Mouse (Mus musculus): ENCODE data around the gene Gm45062. TPM values are rescaled to one million over a fixed set of nuclear protein-coding genes. Genes with fewer than 3 reads are reported as not detected.

Gm45062 gene
- polyA plus RNA-seq, 1 experiment from 2014 or later = 15.4 TPM

DNA sequence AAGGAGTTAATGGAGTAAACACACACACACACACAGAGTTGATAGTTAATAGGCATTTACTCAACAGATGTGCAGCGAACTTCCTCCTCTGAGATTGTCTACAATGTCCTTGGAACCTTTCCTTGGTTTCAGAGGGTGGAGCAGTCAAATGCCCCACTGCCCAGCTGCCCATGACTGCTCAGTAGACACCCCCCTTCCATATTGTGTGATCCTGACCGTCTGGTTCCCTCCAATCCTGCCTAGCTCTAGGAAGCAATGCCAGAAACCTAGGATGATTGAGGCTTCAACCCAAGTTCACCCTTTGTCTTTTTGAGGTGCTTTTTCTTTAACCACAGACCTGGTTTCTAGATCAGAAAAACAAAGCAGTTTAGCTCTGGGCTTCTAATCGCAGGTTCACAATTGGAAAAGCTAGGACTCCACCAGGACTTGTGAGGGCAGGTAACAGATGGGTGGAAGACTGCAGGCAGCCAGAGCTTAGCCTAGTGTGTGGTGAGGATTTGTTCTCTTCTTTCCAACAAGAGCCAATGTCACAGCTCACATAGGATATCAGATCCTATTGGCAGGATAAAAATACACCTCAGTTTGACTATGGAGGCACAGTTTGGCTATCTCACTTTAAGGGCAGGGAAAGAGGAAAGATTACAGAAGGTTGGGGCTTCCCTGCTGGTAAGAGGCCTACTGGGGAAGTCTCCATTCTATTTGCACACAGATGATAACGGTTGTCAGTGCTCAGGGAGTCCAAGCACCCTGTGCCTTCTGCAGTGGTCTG, 360.5 kb downstream of the Gm45062 start:
- no peaks in the 10 kb centered on the region for H3K27me3 ChIP-seq (ENCODE audit: control insufficient read depth, insufficient read depth, low read length)
- ATAC-seq (ENCODE audit: low FRiP score, low TSS enrichment) = no peak
- no peaks in the 10 kb centered on the region for H3K4me1 ChIP-seq (ENCODE audit: control insufficient read depth, insufficient read depth, low read length)
- no peak for DNase-seq
- no peak overlapping the region for H3K9ac ChIP-seq (replicated peaks; ENCODE audit: low read length)
- no peaks in the 10 kb centered on the region for H3K36me3 ChIP-seq (ENCODE audit: control insufficient read depth, insufficient read depth, low read length)
- H3K4me2 ChIP-seq (ENCODE audit: low read length) = no peak overlapping the region
- 84% methylated on average over 4 of the region's 4 CpGs for WGBS
- no peak overlapping the region for H3K4me3 ChIP-seq (replicated peaks; ENCODE audit: low read depth, low read length)
- H3K27ac ChIP-seq (replicated peaks; ENCODE audit: low read depth, low read length) = no peak overlapping the region
- H3K9me3 ChIP-seq (ENCODE audit: control insufficient read depth, low read length) = no peaks in the 10 kb centered on the region

GRCm38 (mm10) chr6:8623045-8623444, 363.8 kb downstream of the Gm45062 start:
- DNase-seq (no peak), ATAC-seq (ENCODE audit: low FRiP score, low TSS enrichment) (no peak)
- H3K4me2 ChIP-seq (ENCODE audit: low read length) = no peak overlapping the region
- H3K27me3 ChIP-seq (ENCODE audit: control insufficient read depth, insufficient read depth, low read length) = no peaks in the 10 kb centered on the region
- no peak overlapping the region for H3K9ac ChIP-seq (replicated peaks; ENCODE audit: low read length)
- H3K9me3 ChIP-seq (ENCODE audit: control insufficient read depth, low read length) = no peaks in the 10 kb centered on the region
- 85% methylated on average over 3 of the region's 3 CpGs for WGBS
- no peaks in the 10 kb centered on the region for H3K36me3 ChIP-seq (ENCODE audit: control insufficient read depth, insufficient read depth, low read length)
- H3K4me3 ChIP-seq (replicated peaks; ENCODE audit: low read depth, low read length) = no peak overlapping the region
- H3K27ac ChIP-seq (replicated peaks; ENCODE audit: low read depth, low read length) = no peak overlapping the region
- H3K4me1 ChIP-seq (ENCODE audit: control insufficient read depth, insufficient read depth, low read length) = no peaks in the 10 kb centered on the region

DNA sequence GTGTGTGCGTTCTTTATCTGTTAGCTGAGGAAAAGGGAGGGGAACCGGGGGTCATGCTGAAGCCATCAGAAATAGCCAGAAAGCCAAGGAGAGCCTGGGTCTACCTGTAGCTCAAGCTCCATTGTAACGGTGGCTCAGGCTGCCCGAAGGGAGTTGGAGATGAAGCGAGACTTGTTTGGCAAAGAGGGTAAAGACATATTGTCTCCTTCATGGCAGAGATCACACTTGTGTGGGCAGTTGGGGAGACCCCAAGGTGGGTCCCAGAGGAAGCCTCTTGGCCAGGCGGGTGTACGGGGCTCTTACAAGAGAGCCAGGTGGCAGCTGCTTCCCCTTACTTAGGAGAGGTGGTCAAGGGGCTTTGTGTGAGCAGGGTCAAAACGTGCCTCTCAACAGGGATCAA, 369.0 kb downstream of the Gm45062 start:
- DNase-seq = no peak
- Histone ChIP-seq H3K9ac (replicated peaks; ENCODE audit: low read length) (no peak overlapping the region), H3K36me3 (ENCODE audit: control insufficient read depth, insufficient read depth, low read length) (no peaks in the 10 kb centered on the region), H3K4me2 (ENCODE audit: low read length) (no peak overlapping the region), H3K27ac (replicated peaks; ENCODE audit: low read depth, low read length) (no peak overlapping the region), H3K27me3 (ENCODE audit: control insufficient read depth, insufficient read depth, low read length) (no peaks in the 10 kb centered on the region), H3K9me3 (ENCODE audit: control insufficient read depth, low read length) (no peaks in the 10 kb centered on the region), H3K4me3 (replicated peaks; ENCODE audit: low read depth, low read length) (no peak overlapping the region), H3K4me1 (ENCODE audit: control insufficient read depth, insufficient read depth, low read length) (no peaks in the 10 kb centered on the region)
- WGBS = 94% methylated on average over 8 of the region's 8 CpGs
- ATAC-seq (ENCODE audit: low FRiP score, low TSS enrichment) = no peak

- 84% methylated on average over 7 of the region's 7 CpGs for WGBS
- Histone ChIP-seq H3K4me2 (ENCODE audit: low read length) (no peak overlapping the region), H3K27ac (replicated peaks; ENCODE audit: low read depth, low read length) (no peak overlapping the region), H3K27me3 (ENCODE audit: control insufficient read depth, insufficient read depth, low read length) (no peaks in the 10 kb centered on the region), H3K36me3 (ENCODE audit: control insufficient read depth, insufficient read depth, low read length) (no peaks in the 10 kb centered on the region), H3K9me3 (ENCODE audit: control insufficient read depth, low read length) (no peaks in the 10 kb centered on the region), H3K4me1 (ENCODE audit: control insufficient read depth, insufficient read depth, low read length) (no peaks in the 10 kb centered on the region), H3K4me3 (replicated peaks; ENCODE audit: low read depth, low read length) (no peak overlapping the region), H3K9ac (replicated peaks; ENCODE audit: low read length) (no peak overlapping the region)
- ATAC-seq (ENCODE audit: low FRiP score, low TSS enrichment) (no peak), DNase-seq (no peak)
Measured at GRCm38 (mm10) chr6:8628715-8629267, 369.5 kb downstream of the Gm45062 start.

- ATAC-seq (ENCODE audit: low FRiP score, low TSS enrichment) = no peak
- Histone ChIP-seq H3K4me1 (ENCODE audit: control insufficient read depth, insufficient read depth, low read length) (no peaks in the 10 kb centered on the region), H3K27me3 (ENCODE audit: control insufficient read depth, insufficient read depth, low read length) (no peaks in the 10 kb centered on the region), H3K36me3 (ENCODE audit: control insufficient read depth, insufficient read depth, low read length) (no peaks in the 10 kb centered on the region), H3K27ac (replicated peaks; ENCODE audit: low read depth, low read length) (no peak overlapping the region), H3K4me3 (replicated peaks; ENCODE audit: low read depth, low read length) (no peak overlapping the region), H3K9me3 (ENCODE audit: control insufficient read depth, low read length) (no peaks in the 10 kb centered on the region), H3K9ac (replicated peaks; ENCODE audit: low read length) (no peak overlapping the region), H3K4me2 (ENCODE audit: low read length) (no peak overlapping the region)
- no peak for DNase-seq
- 90% methylated on average over 7 of the region's 7 CpGs for WGBS
Measured at GRCm38 (mm10) chr6:8630531-8630930, 371.3 kb downstream of the Gm45062 start.

GRCm38 (mm10) chr6:8631362-8631761, 372.1 kb downstream of the Gm45062 start:
- no peaks in the 10 kb centered on the region for H3K4me1 ChIP-seq (ENCODE audit: control insufficient read depth, insufficient read depth, low read length)
- no peaks in the 10 kb centered on the region for H3K27me3 ChIP-seq (ENCODE audit: control insufficient read depth, insufficient read depth, low read length)
- 86% methylated on average over 8 of the region's 8 CpGs for WGBS
- H3K4me3 ChIP-seq (replicated peaks; ENCODE audit: low read depth, low read length) = no peak overlapping the region
- no peak overlapping the region for H3K27ac ChIP-seq (replicated peaks; ENCODE audit: low read depth, low read length)
- no peaks in the 10 kb centered on the region for H3K9me3 ChIP-seq (ENCODE audit: control insufficient read depth, low read length)
- DNase-seq (no peak), ATAC-seq (ENCODE audit: low FRiP score, low TSS enrichment) (no peak)
- H3K36me3 ChIP-seq (ENCODE audit: control insufficient read depth, insufficient read depth, low read length) = no peaks in the 10 kb centered on the region
- H3K4me2 ChIP-seq (ENCODE audit: low read length) = no peak overlapping the region
- H3K9ac ChIP-seq (replicated peaks; ENCODE audit: low read length) = no peak overlapping the region

- H3K9me3 ChIP-seq (ENCODE audit: control insufficient read depth, low read length) = no peaks in the 10 kb centered on the region
- ATAC-seq (ENCODE audit: low FRiP score, low TSS enrichment) = no peak
- H3K4me3 ChIP-seq (replicated peaks; ENCODE audit: low read depth, low read length) = no peak overlapping the region
- H3K9ac ChIP-seq (replicated peaks; ENCODE audit: low read length) = no peak overlapping the region
- H3K36me3 ChIP-seq (ENCODE audit: control insufficient read depth, insufficient read depth, low read length) = no peaks in the 10 kb centered on the region
- H3K4me2 ChIP-seq (ENCODE audit: low read length) = no peak overlapping the region
- no peak for DNase-seq
- no peaks in the 10 kb centered on the region for H3K4me1 ChIP-seq (ENCODE audit: control insufficient read depth, insufficient read depth, low read length)
- WGBS = 86% methylated on average over 5 of the region's 5 CpGs
- no peak overlapping the region for H3K27ac ChIP-seq (replicated peaks; ENCODE audit: low read depth, low read length)
- no peaks in the 10 kb centered on the region for H3K27me3 ChIP-seq (ENCODE audit: control insufficient read depth, insufficient read depth, low read length)
Measured at GRCm38 (mm10) chr6:8631986-8632632, 372.9 kb downstream of the Gm45062 start.

DNA sequence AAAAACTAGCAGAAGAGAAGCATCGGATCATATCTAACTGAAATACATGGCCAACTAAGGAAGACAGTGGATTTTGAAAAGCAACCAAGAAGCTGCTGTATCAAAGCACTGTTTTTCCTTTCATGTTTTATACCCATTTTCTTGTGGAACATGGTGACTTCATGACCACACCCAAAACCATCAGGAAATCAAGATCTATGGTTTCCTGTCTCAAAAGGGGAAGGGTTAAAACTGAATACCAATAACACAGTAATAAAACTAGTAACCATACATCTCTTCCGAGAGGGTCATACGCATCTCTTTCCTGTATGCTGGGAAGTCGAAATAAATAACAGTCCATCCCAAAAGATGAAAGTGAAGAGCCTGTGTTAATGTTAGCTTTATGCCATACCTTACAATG, 373.5 kb downstream of the Gm45062 start:
- DNase-seq (no peak), ATAC-seq (ENCODE audit: low FRiP score, low TSS enrichment) (no peak)
- Histone ChIP-seq H3K27ac (replicated peaks; ENCODE audit: low read depth, low read length) (no peak overlapping the region), H3K9me3 (ENCODE audit: control insufficient read depth, low read length) (no peaks in the 10 kb centered on the region), H3K4me2 (ENCODE audit: low read length) (no peak overlapping the region), H3K4me1 (ENCODE audit: control insufficient read depth, insufficient read depth, low read length) (no peaks in the 10 kb centered on the region), H3K9ac (replicated peaks; ENCODE audit: low read length) (no peak overlapping the region), H3K36me3 (ENCODE audit: control insufficient read depth, insufficient read depth, low read length) (no peaks in the 10 kb centered on the region), H3K27me3 (ENCODE audit: control insufficient read depth, insufficient read depth, low read length) (no peaks in the 10 kb centered on the region), H3K4me3 (replicated peaks; ENCODE audit: low read depth, low read length) (no peak overlapping the region)
- WGBS = 95% methylated on average over 4 of the region's 4 CpGs

DNA sequence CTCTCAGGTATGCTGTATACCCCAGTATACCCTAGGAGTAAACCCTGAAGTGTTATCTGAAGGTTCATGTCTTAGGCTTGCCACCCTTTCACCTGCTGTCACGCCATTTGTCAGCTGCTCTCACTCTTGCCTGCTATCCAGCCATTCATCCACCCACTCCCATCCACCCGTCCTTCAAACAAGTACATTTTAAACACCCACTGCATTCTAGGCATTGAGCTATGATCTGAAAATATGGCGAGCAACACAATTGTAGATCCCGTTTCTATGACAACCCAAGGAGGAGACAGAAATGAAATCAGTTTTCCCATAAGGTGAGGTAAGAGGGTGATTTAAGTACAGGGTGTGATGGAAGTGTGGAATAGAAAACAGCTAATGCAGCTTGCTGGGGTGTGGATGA, 378.9 kb downstream of the Gm45062 start:
- ATAC-seq (ENCODE audit: low FRiP score, low TSS enrichment) = no peak

More for the DNA sequence above, 378.9 kb downstream of the Gm45062 start:
- Histone ChIP-seq H3K4me1 (ENCODE audit: control insufficient read depth, insufficient read depth, low read length) (no peaks in the 10 kb centered on the region), H3K9ac (replicated peaks; ENCODE audit: low read length) (no peak overlapping the region), H3K27me3 (ENCODE audit: control insufficient read depth, insufficient read depth, low read length) (no peaks in the 10 kb centered on the region), H3K36me3 (ENCODE audit: control insufficient read depth, insufficient read depth, low read length) (no peaks in the 10 kb centered on the region), H3K27ac (replicated peaks; ENCODE audit: low read depth, low read length) (no peak overlapping the region), H3K9me3 (ENCODE audit: control insufficient read depth, low read length) (no peaks in the 10 kb centered on the region), H3K4me3 (replicated peaks; ENCODE audit: low read depth, low read length) (no peak overlapping the region), H3K4me2 (ENCODE audit: low read length) (no peak overlapping the region)
- no peak for DNase-seq
- WGBS = 90% methylated on average over 4 of the region's 4 CpGs

Measured in midbrain, embryonic 14.5 days (tissue).